Mouse (Mus musculus) MEL (cell line): Measurements from ENCODE around the gene Vps13d. TPM values are rescaled to one million over a fixed set of nuclear protein-coding genes. Genes with fewer than 3 reads are reported as not detected.

Source experiments
- DNase-seq: peaks from one replicate; pipeline ENCODE4 v3.0.0; 2011; ENCODE audit warnings: low read depth, low spot score
- H3K27ac ChIP-seq: 2 replicates; pipeline ENCODE4 v1.5.1; 2012; ENCODE audit warnings: low read depth, mild to moderate bottlenecking, control low read depth, low read length, moderate library complexity; ENCODE audit not compliant: control insufficient read depth
- H3K27me3 ChIP-seq, 2 experiments: fragments of 150-350 bp in 1 of 2; sonication (generic) in 1 of 2; 2 replicates each; pipeline ENCODE4 v1.6.1; 2012; ENCODE audit warnings: low read length in 2 of 2, mild to moderate bottlenecking in 2 of 2, improper control_type of control experiment in 1 of 2, moderate library complexity in 1 of 2; ENCODE audit not compliant: insufficient read depth in 2 of 2, control insufficient read depth in 1 of 2
- H3K36me3 ChIP-seq, 2 experiments: 2 replicates each; pipeline ENCODE4 v1.6.1; 2012 to 2014; ENCODE audit warnings: low read length in 2 of 2, improper control_type of control experiment in 1 of 2, inconsistent platforms in 1 of 2, mild to moderate bottlenecking in 1 of 2; ENCODE audit not compliant: insufficient read depth in 2 of 2, control insufficient read depth in 1 of 2
- H3K4me1 ChIP-seq, 2 experiments: fragments of 150-350 bp in 1 of 2; sonication (generic) in 1 of 2; 2 replicates each; pipeline ENCODE4 v1.6.1; 2012; ENCODE audit warnings: low read length in 2 of 2, improper control_type of control experiment in 1 of 2, mild to moderate bottlenecking in 1 of 2; ENCODE audit not compliant: insufficient read depth in 2 of 2, control insufficient read depth in 1 of 2
- H3K4me3 ChIP-seq, 2 experiments: fragments of 150-350 bp in 1 of 2; sonication (generic) in 1 of 2; 2 replicates each; pipeline ENCODE4 v1.5.1; 2012; ENCODE audit warnings: low read depth in 2 of 2, low read length in 2 of 2, mild to moderate bottlenecking in 2 of 2, moderate library complexity in 2 of 2, control low read depth in 1 of 2, improper control_type of control experiment in 1 of 2; ENCODE audit not compliant: control insufficient read depth in 1 of 2, insufficient read depth in 1 of 2
- H3K79me2 ChIP-seq: 2 replicates; pipeline ENCODE4 v1.6.1; 2012; ENCODE audit warnings: mild to moderate bottlenecking, low read length, moderate library complexity; ENCODE audit not compliant: control insufficient read depth, poor library complexity, insufficient read depth
- H3K9ac ChIP-seq: 2 replicates; pipeline ENCODE4 v1.6.1; 2012; ENCODE audit warnings: low read depth, mild to moderate bottlenecking, control low read depth, low read length, moderate library complexity; ENCODE audit not compliant: control insufficient read depth, poor library complexity, severe bottlenecking
- H3K9me3 ChIP-seq: fragments of 150-350 bp; sonication (generic); replicated peaks from 2 replicates; pipeline ENCODE4 v1.6.1; 2012; ENCODE audit warnings: mild to moderate bottlenecking, low read length, improper control_type of control experiment, moderate library complexity; ENCODE audit not compliant: insufficient read depth
- BHLHE40 ChIP-seq: IDR thresholded peaks from 2 replicates; pipeline ENCODE4 v1.6.1; 2012; ENCODE audit warnings: low read depth, mild to moderate bottlenecking, inconsistent platforms, low read length, improper control_type of control experiment, borderline replicate concordance
- CHD1 ChIP-seq: IDR thresholded peaks from 2 replicates; pipeline ENCODE4 v1.6.1; 2012; ENCODE audit warnings: low read depth, mild to moderate bottlenecking, inconsistent platforms, low read length, improper control_type of control experiment
- CHD2 ChIP-seq: IDR thresholded peaks from 2 replicates; pipeline ENCODE4 v1.6.1; 2011; ENCODE audit warnings: low read length, improper control_type of control experiment
- ETS1 ChIP-seq: IDR thresholded peaks from 2 replicates; pipeline ENCODE4 v1.6.1; 2012; ENCODE audit warnings: low read depth, mild to moderate bottlenecking, inconsistent platforms, low read length, improper control_type of control experiment, moderate library complexity
- GATA1 ChIP-seq: IDR thresholded peaks from 2 replicates; pipeline ENCODE4 v1.6.1; 2011; ENCODE audit warnings: low read depth, low read length, improper control_type of control experiment
- HCFC1 ChIP-seq: IDR thresholded peaks from 2 replicates; pipeline ENCODE4 v1.6.1; 2012; ENCODE audit warnings: low read depth, mild to moderate bottlenecking, inconsistent platforms, low read length, improper control_type of control experiment, moderate library complexity
- KAT2A ChIP-seq: conservative IDR thresholded peaks from 2 replicates; pipeline ENCODE4 v1.6.1; 2012; ENCODE audit warnings: low read depth, low read length, improper control_type of control experiment, inconsistent platforms
- MAFK ChIP-seq: IDR thresholded peaks from 2 replicates; pipeline ENCODE4 v1.6.1; 2011; ENCODE audit warnings: low read depth, mild to moderate bottlenecking, low read length, improper control_type of control experiment, borderline replicate concordance
- MAZ ChIP-seq: IDR thresholded peaks from 2 replicates; pipeline ENCODE4 v1.6.1; 2012; ENCODE audit warnings: low read depth, mild to moderate bottlenecking, inconsistent platforms, low read length, improper control_type of control experiment
- MEF2A ChIP-seq: IDR thresholded peaks from 2 replicates; pipeline ENCODE4 v1.6.1; 2014; ENCODE audit warnings: low read depth, mild to moderate bottlenecking, inconsistent platforms, low read length, improper control_type of control experiment; ENCODE audit not compliant: poor library complexity, insufficient replicate concordance, severe bottlenecking; ENCODE audit errors: extremely low read depth
- MXI1 ChIP-seq: IDR thresholded peaks from 2 replicates; pipeline ENCODE4 v1.6.1; 2011; ENCODE audit warnings: mild to moderate bottlenecking, low read depth, low read length, improper control_type of control experiment
- MYC ChIP-seq: IDR thresholded peaks from 2 replicates; pipeline ENCODE4 v1.6.1; 2011; ENCODE audit warnings: low read depth, mild to moderate bottlenecking, low read length, improper control_type of control experiment, moderate library complexity
- NELFE ChIP-seq: IDR thresholded peaks from 2 replicates; pipeline ENCODE4 v1.6.1; 2011; ENCODE audit warnings: low read depth, low read length, improper control_type of control experiment
- NRF1 ChIP-seq: IDR thresholded peaks from 2 replicates; pipeline ENCODE4 v1.6.1; 2014; ENCODE audit warnings: low read depth, mild to moderate bottlenecking, inconsistent platforms, low read length, improper control_type of control experiment, moderate library complexity; ENCODE audit not compliant: poor library complexity, insufficient read depth, severe bottlenecking
- POLR2A ChIP-seq, 2 experiments: IDR thresholded peaks; 2 replicates each; pipeline ENCODE4 v1.6.1; 2011 to 2012; ENCODE audit warnings: low read length in 2 of 2, mild to moderate bottlenecking in 2 of 2, control low read depth in 1 of 2, improper control_type of control experiment in 1 of 2, low read depth in 1 of 2, moderate library complexity in 1 of 2; ENCODE audit not compliant: control insufficient read depth in 1 of 2, insufficient read depth in 1 of 2, poor library complexity in 1 of 2
- POLR2AphosphoS5 ChIP-seq: IDR thresholded peaks from 2 replicates; pipeline ENCODE4 v1.6.1; 2012; ENCODE audit warnings: low read depth, borderline replicate concordance, mild to moderate bottlenecking, inconsistent platforms, low read length, moderate library complexity, mixed read lengths
- SIN3A ChIP-seq: IDR thresholded peaks from 2 replicates; pipeline ENCODE4 v1.6.1; 2012; ENCODE audit warnings: low read length, improper control_type of control experiment, inconsistent platforms
- TBP ChIP-seq: IDR thresholded peaks from 2 replicates; pipeline ENCODE4 v1.8.0; 2011; ENCODE audit warnings: low read depth, low read length, improper control_type of control experiment
- TCF12 ChIP-seq: IDR thresholded peaks from 2 replicates; pipeline ENCODE4 v1.6.1; 2014; ENCODE audit warnings: low read depth, mild to moderate bottlenecking, inconsistent platforms, low read length, improper control_type of control experiment, moderate library complexity
- USF1 ChIP-seq: IDR thresholded peaks from 2 replicates; pipeline ENCODE4 v1.6.1; 2014; ENCODE audit warnings: low read depth, mild to moderate bottlenecking, inconsistent platforms, low read length, improper control_type of control experiment, moderate library complexity
- USF2 ChIP-seq, 2 experiments: IDR thresholded peaks; 2 replicates each; pipeline ENCODE4 v1.6.1; 2011 to 2012; ENCODE audit warnings: improper control_type of control experiment in 2 of 2, low read length in 2 of 2, borderline replicate concordance in 1 of 2, inconsistent platforms in 1 of 2, low read depth in 1 of 2, mild to moderate bottlenecking in 1 of 2; ENCODE audit not compliant: insufficient read depth in 1 of 2
- ZC3H11A ChIP-seq: IDR thresholded peaks from 2 replicates; pipeline ENCODE4 v1.6.1; 2012; ENCODE audit warnings: low read depth, mild to moderate bottlenecking, inconsistent platforms, low read length, improper control_type of control experiment
- ZKSCAN1 ChIP-seq: IDR thresholded peaks from 2 replicates; pipeline ENCODE4 v1.6.1; 2012; ENCODE audit warnings: low read depth, mild to moderate bottlenecking, inconsistent platforms, low read length, improper control_type of control experiment, moderate library complexity
- ZMIZ1 ChIP-seq: IDR thresholded peaks from 2 replicates; pipeline ENCODE4 v1.6.1; 2012; ENCODE audit warnings: low read depth, mild to moderate bottlenecking, inconsistent platforms, low read length, improper control_type of control experiment, moderate library complexity
- polyA plus RNA-seq, 2 experiments: library from polyadenylated mRNA; stranded (reverse) in 1 of 2; unstranded in 1 of 2; fragments of >175 nt in 1 of 2; fragments of >200 nt in 1 of 2; gene quantifications; 2 replicates each; pipeline versions ENCODE4 v1.2.1 to v1.2.4; 2012; ENCODE audit warnings: low replicate concordance in 2 of 2, low read depth in 1 of 2; ENCODE audit not compliant: insufficient read length in 2 of 2, insufficient read depth in 1 of 2, missing spikeins in 1 of 2
- total RNA-seq: library from RNA; depleted of rRNA; stranded (reverse); fragments of 300-350 nt; gene quantifications from 2 replicates; pipeline ENCODE4 v1.2.3, GENCODE M21; 2012

The Vps13d gene
- total and polyA plus RNA-seq, 3 experiments: 8.9 to 14.5 (median 13.2) TPM

DNA sequence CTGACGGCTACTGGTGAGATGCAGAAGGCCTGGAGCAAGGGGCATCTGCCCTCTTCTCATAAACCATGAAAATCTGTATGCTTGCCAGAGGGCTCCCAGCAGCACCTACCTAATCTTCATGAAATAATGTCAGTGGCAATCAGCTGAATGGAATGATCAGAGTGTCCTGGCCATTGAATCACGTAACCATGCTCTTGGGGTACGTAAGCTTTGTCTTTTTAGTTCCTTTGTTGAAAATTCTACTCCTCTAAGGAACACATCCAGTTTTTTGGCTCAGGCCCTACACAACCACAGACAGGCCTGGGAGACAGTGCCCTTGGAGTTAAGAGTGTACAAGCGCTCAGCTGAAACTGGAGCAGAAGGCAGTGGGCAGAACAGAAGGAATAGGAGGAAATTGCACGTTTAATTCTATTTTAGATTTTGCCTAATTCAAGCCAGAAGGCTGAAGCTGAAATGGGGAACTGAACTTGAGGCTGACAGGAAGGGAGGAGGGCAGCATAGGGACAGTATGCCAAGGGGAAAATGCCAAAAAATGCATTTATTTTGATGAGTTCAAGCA is 98.2 kb downstream of the Vps13d start:
- TF ChIP-seq CHD2: no peak
- no peak for TF ChIP-seq HCFC1
- no peak for TF ChIP-seq MYC
- TF ChIP-seq KAT2A: no peak
- no peak for TF ChIP-seq USF2 (IDR thresholded peaks at IDR 0.05; ENCODE audit: borderline replicate concordance in 1 of 2, insufficient read depth in 1 of 2, low read depth in 1 of 2, low read length in 2 of 2)
- TF ChIP-seq GATA1: no peak
- TF ChIP-seq USF1: no peak
- TF ChIP-seq SIN3A: no peak
- TF ChIP-seq POLR2AphosphoS5: no peak
- no peak for TF ChIP-seq MXI1
- TF ChIP-seq POLR2A (IDR thresholded peaks at IDR 0.05; ENCODE audit: control insufficient read depth in 1 of 2, insufficient read depth in 1 of 2, low read depth in 1 of 2, low read length in 2 of 2, poor library complexity in 1 of 2): no peak
- TF ChIP-seq NELFE: no peak
- TF ChIP-seq MEF2A: no peak
- no peak for TF ChIP-seq ZC3H11A
- no peak for TF ChIP-seq CHD1
- TF ChIP-seq TBP: no peak
- no peak for TF ChIP-seq ETS1
- TF ChIP-seq TCF12: no peak
- no peak for TF ChIP-seq ZKSCAN1
- Histone ChIP-seq H3K9ac (no peak overlapping the region), H3K4me1 (peaks cover 0 to 4% of the 10 kb centered on the region in 2 experiments; a peak in 1 of 4 replicates), H3K4me3 (no peak overlapping the region), H3K27me3 (no peaks in the 10 kb centered on the region), H3K36me3 (peaks cover 3% of the 10 kb centered on the region in 2 experiments; a peak in 3 of 4 replicates), H3K27ac (no peak overlapping the region), H3K79me2 (no peaks in the 10 kb centered on the region), H3K9me3 (no peaks in the 10 kb centered on the region)
- peak; percentile 18 for DNase-seq

- no peak for DNase-seq
Measured at GRCm38 (mm10) chr4:145086509-145086908, 108.3 kb downstream of the Vps13d start.

More at GRCm38 (mm10) chr4:145086509-145086908, 108.3 kb downstream of the Vps13d start:
- TF ChIP-seq MYC: no peak
- no peak for TF ChIP-seq NELFE
- no peak for TF ChIP-seq KAT2A
- no peak for TF ChIP-seq TCF12
- no peak for TF ChIP-seq CHD2
- TF ChIP-seq USF2 (IDR thresholded peaks at IDR 0.05; ENCODE audit: borderline replicate concordance in 1 of 2, insufficient read depth in 1 of 2, low read depth in 1 of 2, low read length in 2 of 2): no peak
- TF ChIP-seq MAFK: no peak
- no peak for TF ChIP-seq BHLHE40
- TF ChIP-seq NRF1: no peak
- TF ChIP-seq MEF2A: no peak
- TF ChIP-seq MXI1: no peak
- TF ChIP-seq POLR2AphosphoS5: no peak
- no peak for TF ChIP-seq MAZ
- TF ChIP-seq ZMIZ1: no peak
- TF ChIP-seq POLR2A (IDR thresholded peaks at IDR 0.05; ENCODE audit: control insufficient read depth in 1 of 2, insufficient read depth in 1 of 2, low read depth in 1 of 2, low read length in 2 of 2, poor library complexity in 1 of 2): no peak
- TF ChIP-seq GATA1: no peak
- no peak for TF ChIP-seq TBP
- no peak overlapping the region for H3K4me3 ChIP-seq
- H3K27me3 ChIP-seq: no peaks in the 10 kb centered on the region
- H3K9me3 ChIP-seq: no peaks in the 10 kb centered on the region
- no peaks in the 10 kb centered on the region for H3K79me2 ChIP-seq
- H3K4me1 ChIP-seq: peaks cover 0 to 2% of the 10 kb centered on the region in 2 experiments; a peak in 1 of 4 replicates
- H3K9ac ChIP-seq: no peak overlapping the region
- H3K27ac ChIP-seq: no peak overlapping the region
- H3K36me3 ChIP-seq: peaks cover 0 to 8% of the 10 kb centered on the region in 2 experiments; a peak in 2 of 4 replicates
